Mouse (Mus musculus): ENCODE results near the gene Elk3. TPM values are rescaled to one million over a fixed set of nuclear protein-coding genes. Genes with fewer than 3 reads are reported as not detected.
A peak's percentile ranks its signal among the peaks of the same experiment; 100 is the strongest.

Gene Elk3
- polyA plus RNA-seq, 1 experiment from 2014 or later = 26.8 TPM

DNA sequence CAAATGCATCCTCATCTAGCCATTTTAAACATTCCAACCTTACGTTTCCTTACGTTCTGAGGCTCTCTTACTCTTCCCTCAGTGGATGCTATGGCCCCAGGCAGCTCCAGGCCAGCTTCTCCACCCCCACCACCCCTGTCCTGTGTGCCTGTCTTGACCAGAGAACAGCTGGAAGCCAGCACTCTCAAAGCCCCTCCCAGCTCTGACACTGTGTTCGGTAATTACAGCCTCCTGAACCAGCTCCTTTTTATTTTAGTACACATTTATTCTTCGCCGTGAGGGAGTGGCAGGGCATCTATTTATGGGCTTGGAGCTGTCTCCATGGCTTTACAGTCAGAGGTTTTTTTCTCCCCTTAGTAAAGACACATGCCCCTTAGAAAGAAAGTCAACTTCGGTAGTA is 63.0 kb downstream of the Elk3 start:
- no peak overlapping the region for H3K27ac ChIP-seq
- no peak overlapping the region for H3K4me2 ChIP-seq
- no peaks in the 10 kb centered on the region for H3K27me3 ChIP-seq (replicated peaks)
- peaks cover 23% of the 10 kb centered on the region for H3K4me1 ChIP-seq
- no peak for ATAC-seq (ENCODE audit: insufficient read depth, low FRiP score, low read depth)
- no peaks in the 10 kb centered on the region for H3K9me3 ChIP-seq
- 34% methylated on average over 6 of the region's 6 CpGs for WGBS
- no peak overlapping the region for H3K9ac ChIP-seq
- no peaks in the 10 kb centered on the region; the same call in 1 of the 2 replicates for H3K36me3 ChIP-seq
- no peak overlapping the region for H3K4me3 ChIP-seq (replicated peaks)

DNA sequence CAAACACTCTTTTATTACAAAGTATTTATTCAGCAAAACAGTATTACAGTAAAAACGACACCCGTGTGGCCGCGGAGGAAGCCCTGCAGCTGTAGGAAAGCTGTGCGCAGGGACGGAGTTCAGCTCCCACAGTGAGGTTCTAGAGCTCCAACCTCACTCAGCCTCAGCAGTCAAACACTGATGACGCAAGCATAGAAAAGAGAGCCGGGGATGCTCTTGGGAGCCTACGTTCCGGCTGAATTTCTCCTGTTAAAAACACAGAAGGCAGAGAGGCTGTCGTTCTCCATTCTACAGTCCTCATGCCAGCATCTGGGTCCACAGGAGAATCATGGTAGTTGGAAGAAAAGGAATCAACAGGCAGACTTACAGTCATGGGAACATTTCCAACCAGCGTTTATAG is 63.5 kb downstream of the Elk3 start:
- H3K4me3 ChIP-seq (replicated peaks) = no peak overlapping the region
- WGBS = 79% methylated on average over 12 of the region's 12 CpGs
- H3K27ac ChIP-seq = no peak overlapping the region
- H3K9me3 ChIP-seq = no peaks in the 10 kb centered on the region
- H3K4me1 ChIP-seq = peaks cover 23% of the 10 kb centered on the region
- ATAC-seq (ENCODE audit: insufficient read depth, low FRiP score, low read depth) = no peak
- H3K36me3 ChIP-seq = no peaks in the 10 kb centered on the region; the same call in 1 of the 2 replicates
- no peak overlapping the region for H3K4me2 ChIP-seq
- H3K27me3 ChIP-seq (replicated peaks) = no peaks in the 10 kb centered on the region
- no peak overlapping the region for H3K9ac ChIP-seq

DNA sequence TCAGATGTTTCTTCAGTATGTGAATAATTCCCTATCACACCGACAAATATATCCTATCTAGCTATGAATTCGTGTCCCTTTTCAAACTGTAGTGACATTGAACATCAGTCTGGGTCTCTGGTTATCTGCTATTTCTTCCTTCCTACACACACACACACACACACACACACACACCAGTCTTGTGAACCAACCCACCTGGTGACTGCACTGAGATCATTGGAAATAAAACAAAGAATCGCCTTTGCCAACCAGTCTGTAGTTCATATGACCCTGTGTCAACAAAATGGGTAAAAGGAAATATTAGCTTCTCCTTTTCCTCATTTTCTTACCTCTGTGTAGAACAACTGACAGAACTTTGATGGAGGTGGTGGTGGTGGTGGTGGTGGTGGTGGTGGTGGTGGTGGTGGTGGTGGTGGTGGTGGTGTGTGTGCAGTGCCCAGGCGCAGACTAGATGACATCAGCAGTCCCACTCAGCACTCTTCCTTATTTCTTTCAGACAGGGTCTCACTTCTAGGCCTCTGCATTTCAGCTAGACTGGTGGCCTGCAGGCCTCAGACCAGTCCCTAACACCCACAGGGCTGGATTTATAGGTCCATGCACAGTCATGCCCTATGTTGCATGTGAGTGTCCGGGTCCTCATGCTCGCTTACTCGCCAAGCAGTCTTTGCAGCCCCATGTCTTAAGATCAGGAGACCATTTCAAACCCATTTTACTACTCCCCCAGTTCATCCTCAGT is 64.6 kb downstream of the Elk3 start:
- H3K4me3 ChIP-seq (replicated peaks) = no peak overlapping the region
- H3K27me3 ChIP-seq (replicated peaks) = no peaks in the 10 kb centered on the region
- no peak overlapping the region for H3K4me2 ChIP-seq
- no peaks in the 10 kb centered on the region; the same call in 1 of the 2 replicates for H3K36me3 ChIP-seq
- WGBS = 92% methylated on average over 7 of the region's 7 CpGs
- H3K9me3 ChIP-seq = no peaks in the 10 kb centered on the region
- 0 out of 2 replicates have a peak, but pooled peaks have one; percentile 11 for ATAC-seq (ENCODE audit: insufficient read depth, low FRiP score, low read depth)
- peaks cover 23% of the 10 kb centered on the region for H3K4me1 ChIP-seq
- H3K27ac ChIP-seq = peak overlapping the region; percentile 63; the same call in 1 of the 2 replicates
- H3K9ac ChIP-seq = no peak overlapping the region

DNA sequence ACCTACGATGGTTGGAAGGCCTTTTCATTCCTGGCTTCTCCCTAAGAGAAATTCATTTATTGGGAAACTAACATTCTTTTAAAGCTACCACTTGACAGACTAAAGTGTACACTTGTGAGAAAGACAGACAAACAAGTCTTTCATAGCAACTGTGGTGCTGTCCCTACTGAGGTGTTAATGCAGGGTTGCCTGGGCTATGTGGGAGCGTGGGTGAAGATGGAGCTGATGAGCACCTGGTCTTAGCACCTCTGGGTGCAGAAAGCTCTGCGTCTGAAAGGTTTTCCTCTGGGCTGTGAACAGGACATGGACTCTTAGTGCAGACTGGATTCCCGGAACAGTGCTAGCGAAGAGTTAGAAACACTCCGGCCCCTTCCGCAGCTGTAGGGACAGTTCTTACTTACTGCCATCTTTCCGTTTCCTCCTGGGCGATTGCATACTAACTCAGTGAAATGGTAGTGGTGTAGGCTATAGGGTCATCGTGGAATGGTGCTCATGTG is 66.7 kb downstream of the Elk3 start:
- Histone ChIP-seq H3K36me3 (peaks cover 2% of the 10 kb centered on the region; the same call in 1 of the 2 replicates), H3K27me3 (replicated peaks) (no peaks in the 10 kb centered on the region)
- 91% methylated on average over 10 of the region's 10 CpGs for WGBS

DNA sequence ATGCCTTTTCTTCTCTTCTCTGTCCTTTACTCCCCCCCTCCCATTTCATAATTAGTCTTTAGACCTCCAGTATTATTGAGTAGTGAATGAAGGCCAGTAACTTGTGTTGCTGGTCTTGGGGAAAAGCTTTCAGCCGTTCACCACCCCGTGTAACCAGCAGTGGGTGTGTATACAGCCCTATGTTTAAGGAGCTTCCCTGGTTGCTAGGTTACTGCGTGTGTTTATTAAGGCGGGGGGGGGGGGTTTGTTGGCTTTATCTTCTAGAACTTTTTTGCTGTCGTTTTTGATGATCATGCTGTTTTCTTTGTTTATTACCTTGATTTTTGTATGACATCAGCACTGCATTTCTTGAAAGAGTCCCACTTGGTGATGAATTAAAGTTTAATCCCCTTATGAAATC is 68.1 kb downstream of the Elk3 start:
- ATAC-seq (ENCODE audit: insufficient read depth, low FRiP score, low read depth) = no peak
- Histone ChIP-seq H3K27me3 (replicated peaks) (no peaks in the 10 kb centered on the region), H3K9me3 (no peaks in the 10 kb centered on the region), H3K36me3 (peaks cover 4% of the 10 kb centered on the region; the same call in 1 of the 2 replicates), H3K4me3 (replicated peaks) (no peak overlapping the region), H3K4me2 (no peak overlapping the region), H3K9ac (no peak overlapping the region), H3K4me1 (peaks cover 6% of the 10 kb centered on the region), H3K27ac (no peak overlapping the region)
- WGBS = 16% methylated on average over 5 of the region's 5 CpGs

More for the DNA sequence above, 66.7 kb downstream of the Elk3 start:
- H3K27ac ChIP-seq = no peak overlapping the region
- no peaks in the 10 kb centered on the region for H3K9me3 ChIP-seq
- H3K4me2 ChIP-seq = no peak overlapping the region
- H3K9ac ChIP-seq = no peak overlapping the region
- H3K4me3 ChIP-seq (replicated peaks) = no peak overlapping the region
- ATAC-seq (ENCODE audit: insufficient read depth, low FRiP score, low read depth) = no peak
- H3K4me1 ChIP-seq = peaks cover 8% of the 10 kb centered on the region

DNA sequence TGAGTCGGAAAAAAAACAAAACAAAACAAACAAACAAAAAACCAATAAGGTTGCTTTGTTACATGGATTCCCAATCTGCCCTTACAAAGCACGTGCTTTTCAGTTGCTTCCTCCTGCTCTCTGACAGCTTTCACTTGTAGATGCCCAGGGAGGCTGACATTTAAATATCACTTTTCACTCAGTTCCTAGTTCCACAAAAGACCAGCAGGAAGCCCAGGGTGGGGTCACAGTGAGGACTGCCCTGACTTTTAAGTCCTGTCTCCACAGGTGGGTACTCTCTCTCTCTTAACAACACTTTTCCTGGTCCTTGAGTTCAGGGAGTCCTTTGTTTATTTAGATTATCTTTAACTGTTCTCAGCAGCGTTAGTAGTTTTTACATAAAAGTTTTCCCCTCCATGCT is 68.7 kb downstream of the Elk3 start:
- Histone ChIP-seq H3K9ac (no peak overlapping the region), H3K4me3 (replicated peaks) (no peak overlapping the region), H3K9me3 (no peaks in the 10 kb centered on the region), H3K36me3 (peaks cover 4% of the 10 kb centered on the region; the same call in 1 of the 2 replicates), H3K4me1 (peaks cover 2% of the 10 kb centered on the region; the same call in 1 of the 2 replicates), H3K27me3 (replicated peaks) (no peaks in the 10 kb centered on the region), H3K27ac (no peak overlapping the region), H3K4me2 (no peak overlapping the region)
- WGBS = 20% methylated on average over 3 of the region's 3 CpGs
- ATAC-seq (ENCODE audit: insufficient read depth, low FRiP score, low read depth) = no peak

DNA sequence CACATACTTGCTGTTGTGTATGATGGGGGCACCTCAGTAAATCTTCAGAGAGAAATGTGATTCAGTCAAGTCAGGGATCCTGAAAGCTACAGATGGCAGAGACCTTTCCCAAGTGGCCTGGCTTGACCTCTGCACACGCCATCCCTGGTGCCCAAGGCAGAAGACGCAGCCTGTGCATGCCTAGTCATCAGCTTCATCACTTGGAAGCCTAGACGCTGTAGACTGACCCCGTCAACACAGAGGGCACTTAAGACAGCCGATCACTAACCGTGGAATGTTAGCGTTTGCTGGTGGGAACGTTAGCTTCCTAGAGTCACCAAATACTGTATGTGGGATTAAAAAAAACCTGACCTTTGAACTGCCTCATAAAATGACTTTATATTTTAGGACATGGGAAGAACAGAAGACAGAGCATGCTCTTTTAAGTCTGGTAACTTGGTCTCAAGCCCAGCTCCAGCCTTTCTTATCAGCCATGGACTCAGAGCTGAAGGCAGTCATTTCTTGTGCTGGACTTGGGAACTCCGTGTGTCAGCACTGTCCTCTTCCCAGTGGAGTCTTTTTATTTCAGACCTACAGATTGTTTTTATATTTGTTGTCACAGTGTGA is 71.6 kb downstream of the Elk3 start:
- Histone ChIP-seq H3K9ac (no peak overlapping the region), H3K27me3 (replicated peaks) (no peaks in the 10 kb centered on the region), H3K4me1 (peaks cover 2% of the 10 kb centered on the region; the same call in 1 of the 2 replicates), H3K4me2 (no peak overlapping the region), H3K36me3 (peaks cover 10% of the 10 kb centered on the region), H3K27ac (no peak overlapping the region), H3K4me3 (replicated peaks) (no peak overlapping the region), H3K9me3 (no peaks in the 10 kb centered on the region)
- ATAC-seq (ENCODE audit: insufficient read depth, low FRiP score, low read depth) = no peak
- WGBS = 65% methylated on average over 9 of the region's 9 CpGs

DNA sequence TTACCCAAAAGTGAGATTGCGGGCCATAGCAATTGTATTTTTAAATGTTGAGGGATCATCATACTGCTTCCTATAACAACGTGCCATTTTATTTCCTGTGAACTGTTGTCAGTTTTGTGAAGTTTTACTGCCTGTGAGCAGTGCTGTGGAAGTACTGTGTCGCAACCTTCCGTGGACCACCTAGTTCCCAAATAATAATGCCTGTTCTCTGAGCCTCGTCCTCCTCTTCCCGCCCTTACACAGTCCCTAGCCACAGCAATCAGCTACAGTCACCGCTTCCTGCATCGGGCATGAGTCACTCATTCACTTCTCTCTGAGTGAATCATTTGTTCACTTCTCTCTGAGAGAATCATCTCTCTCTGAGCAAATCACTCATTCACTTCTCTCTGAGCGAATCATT is 76.2 kb downstream of the Elk3 start:
- H3K36me3 ChIP-seq = peaks cover 18% of the 10 kb centered on the region
- 91% methylated on average over 9 of the region's 9 CpGs for WGBS
- no peak overlapping the region for H3K4me3 ChIP-seq (replicated peaks)
- H3K4me2 ChIP-seq = no peak overlapping the region
- no peak overlapping the region for H3K27ac ChIP-seq
- H3K9ac ChIP-seq = no peak overlapping the region
- ATAC-seq (ENCODE audit: insufficient read depth, low FRiP score, low read depth) = no peak
- H3K9me3 ChIP-seq = no peaks in the 10 kb centered on the region
- no peaks in the 10 kb centered on the region for H3K4me1 ChIP-seq
- H3K27me3 ChIP-seq (replicated peaks) = no peaks in the 10 kb centered on the region

DNA sequence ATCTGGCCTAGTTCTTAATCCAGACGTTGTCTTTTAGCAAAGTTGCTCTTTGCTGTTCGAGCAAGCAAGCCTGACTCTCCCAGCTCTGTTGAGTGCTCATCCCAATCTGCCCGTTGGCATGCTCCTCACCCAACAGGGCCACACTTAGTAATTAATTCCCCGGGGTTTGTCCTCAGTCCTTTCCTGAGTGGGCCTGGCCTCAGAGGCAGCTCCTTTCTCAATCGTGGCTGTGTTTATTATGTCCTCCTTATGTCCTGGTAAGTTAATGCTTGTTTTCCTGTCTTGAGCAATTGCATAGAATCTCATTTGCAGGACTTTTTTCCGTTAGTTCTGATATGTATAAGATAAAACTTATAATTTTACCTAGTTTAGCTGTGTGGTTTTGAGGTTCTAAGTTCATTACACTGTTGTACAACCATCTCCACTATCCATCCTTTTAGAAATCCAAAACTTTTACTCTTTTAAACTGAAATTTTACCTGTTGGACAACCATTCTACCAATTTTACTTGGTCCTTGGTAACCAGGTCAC is 77.2 kb downstream of the Elk3 start:
- H3K36me3 ChIP-seq = peaks cover 14% of the 10 kb centered on the region
- H3K9ac ChIP-seq = no peak overlapping the region
- no peaks in the 10 kb centered on the region for H3K9me3 ChIP-seq
- H3K4me3 ChIP-seq (replicated peaks) = no peak overlapping the region
- H3K27me3 ChIP-seq (replicated peaks) = no peaks in the 10 kb centered on the region
- 88% methylated on average over 6 of the region's 6 CpGs for WGBS
- H3K27ac ChIP-seq = no peak overlapping the region
- no peak overlapping the region for H3K4me2 ChIP-seq
- ATAC-seq (ENCODE audit: insufficient read depth, low FRiP score, low read depth) = no peak
- H3K4me1 ChIP-seq = no peaks in the 10 kb centered on the region

DNA sequence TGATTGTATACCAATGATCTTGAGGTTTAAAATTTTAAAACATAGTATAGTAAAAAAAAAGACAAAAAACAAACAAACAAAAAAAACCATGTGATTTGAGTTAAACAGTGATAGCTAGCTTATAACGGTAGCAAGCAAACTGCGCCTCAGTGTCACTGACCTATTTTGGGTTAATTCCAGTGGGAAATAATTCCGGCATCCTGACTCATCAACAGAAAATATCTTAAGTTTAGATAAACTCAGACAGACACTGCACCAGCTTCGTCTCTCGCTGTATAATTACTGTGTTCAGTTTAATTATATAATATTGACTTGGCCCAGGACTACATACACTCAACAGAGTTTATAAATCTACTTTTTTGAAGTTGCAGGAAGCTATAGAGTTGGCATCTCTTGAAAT is 79.0 kb downstream of the Elk3 start:
- no peaks in the 10 kb centered on the region for H3K9me3 ChIP-seq
- no peak overlapping the region for H3K4me2 ChIP-seq
- WGBS = 83% methylated on average over 5 of the region's 5 CpGs
- H3K36me3 ChIP-seq = peaks cover 14% of the 10 kb centered on the region
- H3K4me1 ChIP-seq = no peaks in the 10 kb centered on the region
- H3K27me3 ChIP-seq (replicated peaks) = no peaks in the 10 kb centered on the region
- H3K4me3 ChIP-seq (replicated peaks) = no peak overlapping the region
- H3K27ac ChIP-seq = no peak overlapping the region
- no peak for ATAC-seq (ENCODE audit: insufficient read depth, low FRiP score, low read depth)
- H3K9ac ChIP-seq = no peak overlapping the region

DNA sequence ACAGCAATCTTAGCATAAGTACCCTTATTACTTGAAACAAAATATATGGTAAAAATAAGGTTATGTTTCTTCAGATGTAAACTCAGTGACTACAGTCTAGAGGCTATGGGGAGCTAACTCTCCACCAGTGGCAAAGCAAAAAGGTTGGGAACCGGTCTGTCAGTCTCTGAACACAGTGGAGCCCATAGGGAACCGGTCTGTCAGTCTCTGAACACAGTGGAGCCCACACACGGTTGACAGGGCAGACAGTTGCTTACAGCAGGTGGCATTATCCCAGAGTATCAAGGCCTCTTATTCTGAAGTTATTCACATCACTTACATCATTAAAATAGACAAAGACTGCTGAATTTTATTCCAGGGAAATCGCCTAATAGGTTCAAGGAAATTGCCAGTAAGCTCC is 79.4 kb downstream of the Elk3 start:
- H3K9me3 ChIP-seq = no peaks in the 10 kb centered on the region
- ATAC-seq (ENCODE audit: insufficient read depth, low FRiP score, low read depth) = 0 out of 2 replicates have a peak, but pooled peaks have one; percentile 39
- H3K9ac ChIP-seq = no peak overlapping the region
- no peak overlapping the region for H3K4me2 ChIP-seq
- H3K27ac ChIP-seq = no peak overlapping the region
- H3K4me3 ChIP-seq (replicated peaks) = no peak overlapping the region
- no peaks in the 10 kb centered on the region for H3K4me1 ChIP-seq
- 85% methylated on average over 4 of the region's 4 CpGs for WGBS
- peaks cover 14% of the 10 kb centered on the region for H3K36me3 ChIP-seq
- H3K27me3 ChIP-seq (replicated peaks) = no peaks in the 10 kb centered on the region

DNA sequence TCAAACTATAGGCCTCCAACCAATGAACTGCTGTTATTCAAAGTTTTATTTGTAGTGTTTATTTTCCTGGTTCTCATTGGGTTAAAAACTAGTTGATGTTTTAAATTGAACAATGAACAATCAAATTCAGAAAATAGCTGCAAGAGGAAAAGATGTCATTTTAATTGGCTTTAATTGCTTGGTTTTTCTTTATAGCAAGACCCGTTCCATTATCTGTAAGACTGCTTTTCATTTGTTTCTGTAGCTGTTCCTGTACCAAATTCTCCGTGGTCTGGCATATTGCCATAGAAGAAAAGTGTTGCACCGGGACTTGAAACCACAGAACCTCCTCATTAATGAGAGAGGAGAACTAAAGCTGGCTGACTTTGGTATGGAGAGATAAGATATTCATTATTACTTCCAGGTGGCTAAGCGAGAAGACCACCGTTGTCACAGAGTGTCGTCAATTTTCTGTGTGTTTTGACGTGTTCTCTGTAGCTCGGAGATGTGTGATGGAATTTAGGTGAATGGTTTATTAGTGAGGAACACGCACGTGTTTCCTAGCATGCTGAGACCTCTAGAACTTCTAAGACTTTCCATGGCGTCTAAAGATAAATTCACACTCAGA is 82.4 kb downstream of the Elk3 start:
- no peak overlapping the region for H3K4me3 ChIP-seq (replicated peaks)
- WGBS = 73% methylated on average over 11 of the region's 11 CpGs

More for the DNA sequence above, 82.4 kb downstream of the Elk3 start:
- Histone ChIP-seq H3K4me1 (no peaks in the 10 kb centered on the region), H3K36me3 (peaks cover 4% of the 10 kb centered on the region; the same call in 1 of the 2 replicates), H3K9ac (no peak overlapping the region), H3K9me3 (no peaks in the 10 kb centered on the region), H3K27me3 (replicated peaks) (no peaks in the 10 kb centered on the region), H3K4me2 (no peak overlapping the region), H3K27ac (no peak overlapping the region)
- ATAC-seq (ENCODE audit: insufficient read depth, low FRiP score, low read depth) = no peak

All from stomach, embryonic 15.5 days (tissue).